Mouse (Mus musculus) limb, embryonic 12.5 days (tissue): ENCODE results near the gene Gm5800. TPM values are rescaled to one million over a fixed set of nuclear protein-coding genes. Genes with fewer than 3 reads are reported as not detected.
A peak's percentile ranks its signal among the peaks of the same experiment; 100 is the strongest.
"Not testable (repeated sequence)": the region's sequence is repeated elsewhere in the genome, so short reads cannot be mapped to it uniquely, and the experiment has no call there.

ENCODE experiments used
- ATAC-seq: fragments of 200-750 bp; cut with Nextera tagmentation; 2 replicates; pipeline ENCODE4 v1.8.0; 2017; ENCODE audit warnings: low read depth, moderate TSS enrichment; ENCODE audit not compliant: insufficient number of reproducible peaks, insufficient read depth, low FRiP score, low TSS enrichment
- H3K27ac ChIP-seq: fragments of 300-500 bp; sonication (generic); 2 replicates; pipeline ENCODE4 v1.5.1; 2016; ENCODE audit warnings: mild to moderate bottlenecking, moderate library complexity
- H3K27me3 ChIP-seq: fragments of 300-500 bp; sonication (generic); 2 replicates; pipeline ENCODE4 v1.6.1; 2016; ENCODE audit warnings: mild to moderate bottlenecking, moderate library complexity
- H3K36me3 ChIP-seq: fragments of 300-500 bp; sonication (generic); 2 replicates; pipeline ENCODE4 v1.6.1; 2016; ENCODE audit warnings: mild to moderate bottlenecking, moderate library complexity
- H3K4me1 ChIP-seq: fragments of 300-500 bp; sonication (generic); replicated peaks from 2 replicates; pipeline ENCODE4 v1.6.1; 2016
- H3K4me2 ChIP-seq: fragments of 300-500 bp; sonication (generic); 2 replicates; pipeline ENCODE4 v1.6.1; 2016; ENCODE audit warnings: mild to moderate bottlenecking, moderate library complexity
- H3K4me3 ChIP-seq: fragments of 300-500 bp; sonication (generic); replicated peaks from 2 replicates; pipeline ENCODE4 v1.5.1; 2016; ENCODE audit warnings: mild to moderate bottlenecking
- H3K9ac ChIP-seq: fragments of 300-500 bp; sonication (generic); replicated peaks from 2 replicates; pipeline ENCODE4 v1.6.1; 2016; ENCODE audit warnings: mild to moderate bottlenecking, moderate library complexity
- H3K9me3 ChIP-seq: fragments of 300-500 bp; sonication (generic); 2 replicates; pipeline ENCODE4 v1.6.1; 2016; ENCODE audit warnings: mild to moderate bottlenecking, moderate library complexity
- WGBS: fragments of 180-500 bp; shearing (Covaris S2); methylation state at CpG from one replicate; pipeline ENCODE4 v1.1.7; 2016; 5-methylcytosine and 5-hydroxymethylcytosine counted together
- polyA plus RNA-seq: library from polyadenylated mRNA; unstranded; fragments of >200 nt; fragmentation: Nextera tagmentation; extraction: Ambion mirVana; gene quantifications from 2 replicates; pipeline ENCODE4 v1.2.1, GENCODE M21; 2016

The Gm5800 gene
- polyA plus RNA-seq, result not detected in 2 replicates

GRCm38 (mm10) chr14:51717083-51717482, at the start of gene Gm5800:
Gene Gm5800 (minus strand): TSS chr14:51717183.
- Histone ChIP-seq H3K27ac (no peak within 1 kb of the TSS), H3K36me3 (no peaks in the 10 kb centered on the region), H3K27me3 (no peaks in the 10 kb centered on the region), H3K4me1 (no peaks in the 10 kb centered on the region), H3K9ac (no peak within 1 kb of the TSS), H3K4me3 (no peak within 1 kb of the TSS), H3K9me3 (no peaks in the 10 kb centered on the region), H3K4me2 (no peak within 1 kb of the TSS)
- WGBS, result 50% methylated on average over 1 of the region's 1 CpGs
- no peak for ATAC-seq

- H3K4me3 ChIP-seq, result no peak overlapping the region
- ATAC-seq, result no peak
- no peak overlapping the region for H3K9ac ChIP-seq
- no peak overlapping the region for H3K27ac ChIP-seq
- no peaks in the 10 kb centered on the region for H3K36me3 ChIP-seq
- 42% methylated on average over 2 of the region's 2 CpGs for WGBS
- no peaks in the 10 kb centered on the region for H3K9me3 ChIP-seq
- no peaks in the 10 kb centered on the region for H3K27me3 ChIP-seq
- no peaks in the 10 kb centered on the region for H3K4me1 ChIP-seq
- H3K4me2 ChIP-seq, result no peak overlapping the region
Measured at GRCm38 (mm10) chr14:51755944-51756343, 39.0 kb upstream of the Gm5800 start.

- H3K27me3 ChIP-seq, result peaks cover 54% of the 10 kb centered on the region
- ATAC-seq, result peak; percentile 31; the same call in 1 of the 2 replicates
- peak overlapping the region; percentile 81 for H3K4me2 ChIP-seq
- H3K4me3 ChIP-seq, result peak overlapping the region; percentile 46
- peak overlapping the region; percentile 42 for H3K9ac ChIP-seq
- WGBS, result under 1% methylated on average over 42 of the region's 42 CpGs
- H3K9me3 ChIP-seq, result no peaks in the 10 kb centered on the region
- H3K27ac ChIP-seq, result no peak overlapping the region
- H3K4me1 ChIP-seq, result peaks cover 21% of the 10 kb centered on the region
- no peaks in the 10 kb centered on the region for H3K36me3 ChIP-seq
Measured at GRCm38 (mm10) chr14:51740347-51741170, 23.6 kb upstream of the Gm5800 start.

- peak overlapping the region; percentile 46 for H3K4me3 ChIP-seq
- WGBS, result 2% methylated on average over 24 of the region's 24 CpGs
- no peaks in the 10 kb centered on the region for H3K36me3 ChIP-seq
- peaks cover 21% of the 10 kb centered on the region for H3K4me1 ChIP-seq
- H3K4me2 ChIP-seq, result peak overlapping the region; percentile 81
- H3K27me3 ChIP-seq, result peaks cover 54% of the 10 kb centered on the region
- H3K9ac ChIP-seq, result no peak overlapping the region
- no peaks in the 10 kb centered on the region for H3K9me3 ChIP-seq
- ATAC-seq, result peak; percentile 47; the same call in 1 of the 2 replicates
- H3K27ac ChIP-seq, result no peak overlapping the region
Measured at GRCm38 (mm10) chr14:51739150-51739993, 22.4 kb upstream of the Gm5800 start.

- no peaks in the 10 kb centered on the region for H3K9me3 ChIP-seq
- 3% methylated on average over 29 of the region's 29 CpGs for WGBS
- H3K4me3 ChIP-seq, result peak overlapping the region; percentile 46
- H3K9ac ChIP-seq, result no peak overlapping the region
- no peak overlapping the region for H3K27ac ChIP-seq
- H3K4me2 ChIP-seq, result peak overlapping the region; percentile 81
- peaks cover 54% of the 10 kb centered on the region for H3K27me3 ChIP-seq
- H3K36me3 ChIP-seq, result no peaks in the 10 kb centered on the region
- no peak for ATAC-seq
- peaks cover 21% of the 10 kb centered on the region for H3K4me1 ChIP-seq
Measured at GRCm38 (mm10) chr14:51738411-51739149, 21.6 kb upstream of the Gm5800 start.

- Histone ChIP-seq H3K9ac (no peak overlapping the region), H3K27me3 (peaks cover 54% of the 10 kb centered on the region), H3K4me3 (no peak overlapping the region), H3K27ac (no peak overlapping the region), H3K9me3 (no peaks in the 10 kb centered on the region), H3K4me1 (peaks cover 21% of the 10 kb centered on the region), H3K36me3 (no peaks in the 10 kb centered on the region), H3K4me2 (no peak overlapping the region)
- 14% methylated on average over 12 of the region's 12 CpGs for WGBS
- 0 out of 2 replicates have a peak, but pooled peaks have one; percentile 20 for ATAC-seq
Measured at GRCm38 (mm10) chr14:51737967-51738366, 21.0 kb upstream of the Gm5800 start.

- H3K27me3 ChIP-seq, H3K9me3 ChIP-seq, H3K4me2 ChIP-seq, H3K4me1 ChIP-seq, H3K27ac ChIP-seq, H3K4me3 ChIP-seq, H3K9ac ChIP-seq, H3K36me3 ChIP-seq, ATAC-seq: not testable (repeated sequence)
- WGBS, result 64% methylated on average over 2 of the region's 2 CpGs
Measured at GRCm38 (mm10) chr14:51695368-51695767, 21.6 kb downstream of the Gm5800 start, which contains the start of gene Gm17079. Gene Gm17079 (minus strand): TSS chr14:51695468.

GRCm38 (mm10) chr14:51677269-51677668, 39.7 kb downstream of the Gm5800 start:
- 88% methylated on average over 5 of the region's 5 CpGs for WGBS
- Histone ChIP-seq H3K27ac (no peak overlapping the region), H3K9ac (no peak overlapping the region), H3K4me1 (no peaks in the 10 kb centered on the region), H3K27me3 (no peaks in the 10 kb centered on the region), H3K4me2 (no peak overlapping the region), H3K36me3 (no peaks in the 10 kb centered on the region), H3K4me3 (no peak overlapping the region), H3K9me3 (no peaks in the 10 kb centered on the region)
- ATAC-seq, result no peak

Other genes starting within 250 kb of the Gm5800 start
- not detected in 2 replicates for gene Gm5622, start 164.4 kb downstream of the Gm5800 start, polyA plus RNA-seq
- not detected in 2 replicates for gene Gm17175, start 143.1 kb downstream of the Gm5800 start, polyA plus RNA-seq
- gene Gm17174, start 125.0 kb downstream of the Gm5800 start, polyA plus RNA-seq, result not detected in 2 replicates
- gene Gm17078, start 105.9 kb downstream of the Gm5800 start, polyA plus RNA-seq, result not detected in 2 replicates
- gene Gm4181, start 81.5 kb downstream of the Gm5800 start, polyA plus RNA-seq, result not detected in 2 replicates
- gene Gm17079, start 21.7 kb downstream of the Gm5800 start, polyA plus RNA-seq, result not detected in 2 replicates
- gene Ang4, start 56.4 kb upstream of the Gm5800 start, polyA plus RNA-seq, result not detected in 2 replicates
- not detected in 2 replicates for gene AY358078, start 82.9 kb upstream of the Gm5800 start, polyA plus RNA-seq
- not detected in 2 replicates for gene Ear6, start 136.5 kb upstream of the Gm5800 start, polyA plus RNA-seq
- gene Mettl17, start 167.7 kb upstream of the Gm5800 start, polyA plus RNA-seq, result 59.9 and 64.0 TPM in 2 replicates
- gene Slc39a2, start 175.7 kb upstream of the Gm5800 start, polyA plus RNA-seq, result 0.48 and 0.74 TPM in 2 replicates
- 35.4 and 35.7 TPM in 2 replicates for gene Ndrg2, start 197.0 kb upstream of the Gm5800 start, polyA plus RNA-seq
- gene Tppp2, start 201.2 kb upstream of the Gm5800 start, polyA plus RNA-seq, result not detected in 2 replicates
- not detected in 2 replicates for gene Rnase13, start 205.6 kb upstream of the Gm5800 start, polyA plus RNA-seq